Comparison of ENCODE assay signal across 16 mouse cellular contexts in the genomic region with DNA sequence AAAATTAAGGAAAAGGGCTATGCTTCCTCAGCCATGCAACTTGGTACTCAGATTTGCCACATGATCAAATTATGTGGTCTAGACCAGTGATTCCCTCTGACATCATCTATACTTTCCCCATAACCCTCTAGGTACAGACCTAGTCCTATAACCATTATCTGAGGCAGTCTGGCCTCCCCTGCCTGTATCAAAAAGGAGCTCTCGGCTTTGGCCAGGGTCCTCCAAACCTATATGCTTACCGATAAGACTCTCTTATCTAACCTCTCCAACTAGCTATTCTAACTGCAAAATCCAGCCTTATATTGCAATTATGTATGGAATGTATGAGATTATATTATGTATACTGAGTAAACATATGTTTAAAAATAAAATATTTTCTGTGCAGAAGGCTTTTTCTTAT.
"Had no signal": no experiment of that assay in that cellular context is flagged by ENCODE, and none has a peak within 500 bp of the region (broad histone marks: within the 10 kb centered on the region; RNA-seq: fewer than 3 reads in every experiment).

No protein-coding gene starts in this region.

- H3K27ac ChIP-seq: kidney, embryonic 15.5 days; limb, embryonic 12.5 days; midbrain, embryonic 12.5 days; neural tube, embryonic 13.5 days had no signal

- H3K9me3 ChIP-seq: kidney, embryonic 15.5 days; limb, embryonic 12.5 days; megakaryocyte, embryonic 14.5 days; midbrain, embryonic 12.5 days; neural tube, embryonic 13.5 days had no signal

- H3K4me2 ChIP-seq: kidney, embryonic 15.5 days; limb, embryonic 12.5 days; midbrain, embryonic 12.5 days; neural tube, embryonic 13.5 days had no signal

- H3K27me3 ChIP-seq: kidney, embryonic 15.5 days; limb, embryonic 12.5 days; megakaryocyte, embryonic 14.5 days; midbrain, embryonic 12.5 days; neural tube, embryonic 13.5 days had no signal

- H3K9ac ChIP-seq: kidney, embryonic 15.5 days; limb, embryonic 12.5 days; midbrain, embryonic 12.5 days; neural tube, embryonic 13.5 days had no signal

- H3K4me3 ChIP-seq: kidney, embryonic 15.5 days; limb, embryonic 12.5 days; megakaryocyte, embryonic 14.5 days; midbrain, embryonic 12.5 days; neural tube, embryonic 13.5 days had no signal

- H3K4me1 ChIP-seq: kidney, embryonic 15.5 days; limb, embryonic 12.5 days; midbrain, embryonic 12.5 days; neural tube, embryonic 13.5 days had no signal

- ATAC-seq: intestine, embryonic 16.5 days; lung, postnatal 0 days; midbrain, embryonic 16.5 days had no signal

- H3K36me3 ChIP-seq: kidney, embryonic 15.5 days; limb, embryonic 12.5 days; midbrain, embryonic 12.5 days; neural tube, embryonic 13.5 days had no signal

- DNase-seq: kidney, adult 2 months; kidney, postnatal 14 days; layer of hippocampus, adult 9-11 months; layer of hippocampus, postnatal 36 days; lung, postnatal 4 days; retina, postnatal 1 day; right cerebral cortex, postnatal 14 days; thymus, postnatal 36 days had no signal
